Mouse (Mus musculus) heart, embryonic 11.5 days (tissue): Measurements from ENCODE around the gene Hrk. TPM values are rescaled to one million over a fixed set of nuclear protein-coding genes. Genes with fewer than 3 reads are reported as not detected.

Experiments used
- ATAC-seq: fragments of 200-750 bp; cut with Nextera tagmentation; replicated peaks from 2 replicates; pipeline ENCODE4 v1.8.0; 2017; ENCODE audit warnings: moderate library complexity; ENCODE audit not compliant: insufficient number of reproducible peaks, low FRiP score, low TSS enrichment
- H3K27ac ChIP-seq: fragments of 300-500 bp; sonication (generic); 2 replicates; pipeline ENCODE4 v1.5.1; 2014; ENCODE audit warnings: mild to moderate bottlenecking, low read depth, low read length
- H3K27me3 ChIP-seq: fragments of 300-500 bp; sonication (generic); 2 replicates; pipeline ENCODE4 v1.6.1; 2014; ENCODE audit warnings: mild to moderate bottlenecking, low read length, mixed read lengths; ENCODE audit not compliant: control insufficient read depth, insufficient read depth
- H3K36me3 ChIP-seq: fragments of 300-500 bp; sonication (generic); 2 replicates; pipeline ENCODE4 v1.6.1; 2014; ENCODE audit warnings: mild to moderate bottlenecking, low read length, moderate library complexity, mixed read lengths; ENCODE audit not compliant: control insufficient read depth, insufficient read depth
- H3K4me1 ChIP-seq: fragments of 300-500 bp; sonication (generic); 2 replicates; pipeline ENCODE4 v1.6.1; 2014; ENCODE audit warnings: low read length; ENCODE audit not compliant: control insufficient read depth, insufficient read depth
- H3K4me2 ChIP-seq: fragments of 300-500 bp; sonication (generic); 2 replicates; pipeline ENCODE4 v1.6.1; 2014; ENCODE audit warnings: mild to moderate bottlenecking, moderate library complexity
- H3K4me3 ChIP-seq: fragments of 300-500 bp; sonication (generic); 2 replicates; pipeline ENCODE4 v1.5.1; 2014; ENCODE audit warnings: low read depth, low read length
- H3K9ac ChIP-seq: fragments of 300-500 bp; sonication (generic); 2 replicates; pipeline ENCODE4 v1.6.1; 2014; ENCODE audit warnings: mild to moderate bottlenecking, low read depth, low read length, moderate library complexity
- H3K9me3 ChIP-seq: fragments of 300-500 bp; sonication (generic); replicated peaks from 2 replicates; pipeline ENCODE4 v1.6.1; 2016; ENCODE audit warnings: low read length; ENCODE audit not compliant: control insufficient read depth
- whole genome bisulfite sequencing: fragments of 180-500 bp; shearing (Covaris S2); extraction: QIAGEN DNeasy Blood & Tissue Kit; methylation state at CpG from one replicate; pipeline ENCODE4 v1.1.7; 2014; ENCODE audit not compliant: insufficient replicate concordance; 5-methylcytosine and 5-hydroxymethylcytosine counted together
- polyA plus RNA-seq: library from polyadenylated mRNA; unstranded; fragments of >200 nt; fragmentation: Nextera tagmentation; extraction: Ambion mirVana; gene quantifications from 2 replicates; pipeline ENCODE4 v1.2.1, GENCODE M21; 2014

Hrk gene
- polyA plus RNA-seq: not detected in 2 replicates

- Histone ChIP-seq H3K9ac (no peak within 1 kb of the TSS), H3K9me3 (no peaks in the 10 kb centered on the region), H3K36me3 (no peaks in the 10 kb centered on the region), H3K4me2 (no peak within 1 kb of the TSS), H3K27ac (no peak within 1 kb of the TSS), H3K4me1 (peaks cover 5% of the 10 kb centered on the region; the same call in 1 of the 2 replicates), H3K4me3 (no peak within 1 kb of the TSS), H3K27me3 (peaks cover 60% of the 10 kb centered on the region)
- ATAC-seq: no peak
- WGBS: 60% methylated on average over 12 of the region's 12 CpGs
Observed at GRCm38 (mm10) chr5:118164581-118164980, at the start of gene Hrk. Gene Hrk, plus strand, starts transcription at chr5:118164648.

DNA sequence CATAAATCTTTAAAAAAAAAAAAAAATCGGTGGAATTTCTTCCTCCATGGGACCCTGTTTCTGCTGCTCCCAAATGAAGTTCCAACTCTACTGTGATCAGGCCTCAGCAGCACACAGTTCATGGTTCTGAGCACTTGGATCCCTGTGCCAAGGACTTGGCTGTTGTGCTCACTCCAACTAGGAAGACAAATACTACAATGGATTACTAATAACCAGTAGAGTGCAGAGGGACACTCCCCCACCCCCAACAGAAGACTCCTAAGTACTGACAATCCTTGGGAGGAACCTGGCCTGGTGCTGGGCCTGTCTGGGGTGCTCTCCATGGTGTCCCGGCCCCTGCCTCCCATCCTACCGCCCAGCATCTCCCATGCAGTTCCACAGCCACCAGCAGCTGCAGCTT, 46.1 kb upstream of the Hrk start:
- H3K4me1 ChIP-seq: peaks cover 30% of the 10 kb centered on the region

DNA sequence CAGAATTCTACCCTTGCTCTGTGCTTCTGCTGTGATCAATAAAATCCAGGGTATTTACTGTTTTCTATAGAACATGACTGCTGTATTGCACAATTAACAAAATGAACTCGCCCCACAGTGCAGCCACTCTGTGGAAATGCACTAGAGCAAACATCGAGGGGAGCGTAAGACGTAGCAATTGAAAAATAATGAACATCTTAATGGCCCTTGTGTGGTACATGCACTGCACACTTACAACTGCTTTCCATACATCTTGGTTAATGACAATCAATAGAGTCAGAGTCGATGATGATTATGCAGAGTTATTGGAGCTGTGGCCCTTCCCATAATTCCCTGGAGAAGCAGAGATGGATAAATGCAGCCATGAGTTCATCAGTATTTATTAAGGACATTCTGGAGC, 45.5 kb upstream of the Hrk start:
- H3K27me3 ChIP-seq: no peaks in the 10 kb centered on the region
- H3K4me2 ChIP-seq: no peak overlapping the region
- no peak overlapping the region for H3K4me3 ChIP-seq
- WGBS: 95% methylated on average over 5 of the region's 5 CpGs
- ATAC-seq: no peak
- H3K4me1 ChIP-seq: peaks cover 30% of the 10 kb centered on the region
- no peaks in the 10 kb centered on the region for H3K9me3 ChIP-seq
- no peak overlapping the region for H3K9ac ChIP-seq
- H3K27ac ChIP-seq: no peak overlapping the region
- no peaks in the 10 kb centered on the region for H3K36me3 ChIP-seq

More for the DNA sequence above, 46.1 kb upstream of the Hrk start:
- H3K27ac ChIP-seq: no peak overlapping the region
- no peaks in the 10 kb centered on the region for H3K36me3 ChIP-seq
- no peaks in the 10 kb centered on the region for H3K9me3 ChIP-seq
- H3K4me2 ChIP-seq: no peak overlapping the region
- no peaks in the 10 kb centered on the region for H3K27me3 ChIP-seq
- WGBS: 81% methylated on average over 3 of the region's 3 CpGs
- H3K9ac ChIP-seq: no peak overlapping the region
- ATAC-seq: no peak
- no peak overlapping the region for H3K4me3 ChIP-seq

DNA sequence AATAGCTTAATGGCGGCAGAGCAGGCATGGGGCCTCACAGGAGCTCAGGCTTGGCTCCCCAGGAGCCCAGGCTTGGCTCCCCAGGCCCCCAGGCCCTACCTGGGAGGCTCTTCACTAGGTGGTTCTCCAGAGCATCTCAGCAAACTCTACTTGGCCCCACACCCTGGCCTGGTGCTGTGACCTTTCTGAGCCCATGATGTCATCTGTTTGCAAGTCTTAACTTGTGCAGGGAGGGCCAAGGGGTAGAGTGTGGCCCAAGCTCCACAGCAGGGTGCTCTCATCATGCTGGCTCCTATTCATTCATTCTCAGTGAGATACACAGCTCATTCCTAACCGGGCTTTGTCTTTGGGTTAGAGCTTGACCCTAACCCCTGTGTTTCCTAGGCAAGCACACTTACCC, 43.8 kb upstream of the Hrk start:
- Histone ChIP-seq H3K4me3 (no peak overlapping the region), H3K27me3 (no peaks in the 10 kb centered on the region), H3K27ac (no peak overlapping the region), H3K4me2 (no peak overlapping the region), H3K9me3 (no peaks in the 10 kb centered on the region), H3K4me1 (peaks cover 41% of the 10 kb centered on the region), H3K36me3 (0 out of 2 replicates have a peak, but pooled peaks cover under 1% of the 10 kb centered on the region), H3K9ac (no peak overlapping the region)
- 54% methylated on average over 2 of the region's 2 CpGs for WGBS
- no peak for ATAC-seq

DNA sequence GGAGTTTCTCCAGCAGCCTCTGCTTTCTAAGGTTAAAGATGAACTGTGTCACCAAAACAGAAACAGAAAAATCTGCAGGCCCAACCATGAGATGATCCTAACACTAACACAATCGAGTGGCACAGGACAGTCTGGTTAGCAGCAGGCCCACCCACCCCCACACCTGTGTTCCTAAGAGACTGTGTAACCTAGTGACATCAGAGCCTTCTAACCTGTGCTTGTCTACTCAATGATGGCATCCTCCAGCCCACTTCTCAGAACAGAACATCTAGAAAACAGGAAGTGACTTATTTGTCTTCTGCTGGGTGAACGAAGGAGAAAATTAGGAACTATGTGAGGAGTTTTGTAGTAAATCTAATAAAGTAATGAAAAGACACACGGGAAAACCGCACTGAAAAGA, 42.5 kb upstream of the Hrk start:
- Histone ChIP-seq H3K27me3 (no peaks in the 10 kb centered on the region), H3K4me2 (no peak overlapping the region), H3K36me3 (0 out of 2 replicates have a peak, but pooled peaks cover 2% of the 10 kb centered on the region), H3K4me3 (no peak overlapping the region), H3K27ac (no peak overlapping the region), H3K9me3 (no peaks in the 10 kb centered on the region), H3K9ac (no peak overlapping the region), H3K4me1 (peaks cover 46% of the 10 kb centered on the region)
- no peak for ATAC-seq
- 84% methylated on average over 4 of the region's 4 CpGs for WGBS

DNA sequence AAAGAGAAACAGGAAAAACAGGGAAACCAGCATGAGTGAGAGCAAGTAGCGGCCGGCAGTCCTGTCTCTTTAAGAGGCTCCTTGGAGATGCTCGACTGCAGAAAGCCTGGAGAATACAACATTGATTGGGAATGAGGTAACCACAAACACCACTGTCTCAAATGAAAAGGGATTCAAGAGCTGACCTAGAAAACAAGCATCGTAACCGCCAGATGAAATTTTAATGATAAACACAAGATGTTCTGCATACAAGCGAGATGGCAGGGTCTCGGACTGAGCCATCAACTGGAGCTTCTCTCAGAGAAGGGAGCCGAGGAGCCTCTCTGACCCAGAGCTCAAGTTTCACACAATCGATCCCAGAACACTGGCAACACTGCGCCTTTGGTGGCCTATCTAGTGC, 41.4 kb upstream of the Hrk start:
- Histone ChIP-seq H3K4me1 (peaks cover 58% of the 10 kb centered on the region), H3K27ac (no peak overlapping the region), H3K4me2 (no peak overlapping the region), H3K9ac (no peak overlapping the region), H3K36me3 (0 out of 2 replicates have a peak, but pooled peaks cover 2% of the 10 kb centered on the region), H3K4me3 (no peak overlapping the region), H3K9me3 (no peaks in the 10 kb centered on the region), H3K27me3 (no peaks in the 10 kb centered on the region)
- ATAC-seq: no peak
- 46% methylated on average over 10 of the region's 10 CpGs for WGBS

GRCm38 (mm10) chr5:118126671-118127070, 37.8 kb upstream of the Hrk start:
- no peak overlapping the region for H3K4me2 ChIP-seq
- no peak overlapping the region for H3K4me3 ChIP-seq
- H3K9me3 ChIP-seq: no peaks in the 10 kb centered on the region
- 0 out of 2 replicates have a peak, but pooled peaks cover 2% of the 10 kb centered on the region for H3K36me3 ChIP-seq
- peaks cover 54% of the 10 kb centered on the region for H3K4me1 ChIP-seq
- H3K27me3 ChIP-seq: no peaks in the 10 kb centered on the region
- ATAC-seq: no peak
- H3K9ac ChIP-seq: no peak overlapping the region
- H3K27ac ChIP-seq: no peak overlapping the region
- 80% methylated on average over 4 of the region's 4 CpGs for WGBS

DNA sequence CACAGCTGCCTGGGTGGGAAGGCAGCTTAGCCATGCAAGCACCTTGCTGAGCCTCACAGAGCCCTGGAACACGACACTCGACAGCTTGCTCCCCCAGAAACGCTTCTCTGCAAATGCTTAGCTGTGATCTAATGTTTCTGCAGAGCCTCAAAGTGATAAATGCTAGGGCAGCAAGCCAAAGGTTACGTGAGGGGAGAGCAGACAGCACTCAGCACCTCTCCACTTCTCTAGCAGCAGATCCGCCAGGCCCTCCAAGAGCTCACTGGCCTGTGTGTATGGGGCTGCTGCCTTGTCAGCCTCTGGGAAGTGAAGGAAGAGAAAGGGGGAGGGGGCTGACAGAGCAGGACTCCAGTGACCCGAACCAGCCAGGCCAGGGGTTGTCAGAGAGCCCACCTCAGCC, 36.2 kb upstream of the Hrk start:
- 29% methylated on average over 6 of the region's 6 CpGs for WGBS
- H3K27me3 ChIP-seq: no peaks in the 10 kb centered on the region
- H3K4me1 ChIP-seq: peaks cover 51% of the 10 kb centered on the region
- H3K9me3 ChIP-seq: no peaks in the 10 kb centered on the region
- no peak overlapping the region for H3K9ac ChIP-seq
- 0 out of 2 replicates have a peak, but pooled peaks cover 2% of the 10 kb centered on the region for H3K36me3 ChIP-seq
- H3K4me3 ChIP-seq: no peak overlapping the region
- H3K27ac ChIP-seq: peak overlapping the region; percentile 57
- H3K4me2 ChIP-seq: 0 out of 2 replicates have a peak overlapping the region, but pooled peaks have one; percentile 20
- peak; percentile 76; the same call in 1 of the 2 replicates for ATAC-seq

DNA sequence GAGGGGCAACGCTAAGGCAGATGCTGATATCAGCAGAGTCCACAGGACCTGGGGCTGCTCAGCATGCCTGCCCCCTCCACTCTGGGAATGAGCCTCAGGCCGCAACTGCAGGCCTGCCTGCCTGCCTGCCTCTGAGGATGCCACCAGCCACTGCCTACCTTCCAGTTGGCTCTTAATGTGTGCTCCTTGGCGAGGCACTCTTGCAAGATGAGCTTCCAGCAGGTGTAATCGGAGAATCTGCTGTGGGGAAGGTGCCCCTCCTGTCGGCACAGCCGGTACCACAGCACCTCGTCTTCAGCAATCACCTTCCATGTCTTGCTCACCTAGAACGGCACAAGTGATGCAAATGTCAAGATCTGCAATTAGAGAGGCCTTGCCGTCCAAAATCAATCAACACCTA, 35.8 kb upstream of the Hrk start:
- no peak overlapping the region for H3K4me3 ChIP-seq
- H3K4me2 ChIP-seq: no peak overlapping the region
- H3K9me3 ChIP-seq: no peaks in the 10 kb centered on the region
- peak overlapping the region; percentile 57 for H3K27ac ChIP-seq
- H3K27me3 ChIP-seq: no peaks in the 10 kb centered on the region
- WGBS: 54% methylated on average over 9 of the region's 9 CpGs
- 0 out of 2 replicates have a peak, but pooled peaks cover 2% of the 10 kb centered on the region for H3K36me3 ChIP-seq
- ATAC-seq: no peak
- no peak overlapping the region for H3K9ac ChIP-seq
- peaks cover 54% of the 10 kb centered on the region for H3K4me1 ChIP-seq
